Mouse (Mus musculus): ENCODE data around the gene Cbx1.

GRCm38 (mm10) chr11:96809562-96810235 is 20.8 kb downstream of the Cbx1 start:
- TF ChIP-seq POLR2A (IDR thresholded peaks at IDR 0.05; ENCODE audit: extremely low read depth, insufficient read depth, low read length): no peak
- no peak for TF ChIP-seq CTCF (IDR thresholded peaks at IDR 0.05; ENCODE audit: low read depth, low read length)
